ENCODE assay signal across 19 mouse cellular contexts in the genomic region with DNA sequence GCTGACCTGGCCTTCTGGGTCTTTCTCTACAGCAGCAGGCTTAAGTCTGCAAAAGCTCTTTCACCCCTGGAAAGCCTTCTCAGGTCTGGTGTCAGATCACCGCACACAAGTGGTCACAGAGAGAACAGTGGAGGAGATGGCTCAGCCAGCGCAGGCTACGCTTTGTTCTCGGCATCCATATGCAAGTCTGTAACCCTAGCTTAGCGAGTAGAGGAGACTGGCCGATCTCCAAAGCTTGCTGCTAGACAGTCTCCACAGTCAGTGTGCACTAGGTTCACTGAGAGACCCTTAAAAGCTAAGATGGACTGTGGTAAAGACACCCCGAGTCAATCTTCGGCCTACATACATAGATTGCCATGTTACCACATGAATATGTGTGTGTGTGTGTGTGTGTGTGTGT.
DNase-seq lines count a peak whose midpoint lies in the region; ATAC-seq and TF ChIP-seq lines count a peak whose summit lies in the region.
"Had no signal": no experiment of that assay in that cellular context is flagged by ENCODE, and none has a peak within 500 bp of the region (broad histone marks: within the 10 kb centered on the region; RNA-seq: fewer than 3 reads in every experiment).

No protein-coding gene starts in this region.

- H3K27ac ChIP-seq in hindbrain, embryonic 14.5 days: 0 out of 2 replicates have a peak overlapping the region, but pooled peaks have one; percentile 2
- H3K27ac ChIP-seq in hindbrain, postnatal 0 days: no peak overlapping the region
- 0 out of 2 replicates have a peak overlapping the region, but pooled peaks have one; percentile 10 for H3K27ac ChIP-seq in lung, embryonic 15.5 days
- no peak overlapping the region for H3K27ac ChIP-seq in lung, postnatal 0 days (ENCODE audit: low read length)
- 0 out of 2 replicates have a peak overlapping the region, but pooled peaks have one; percentile 75 for H3K27ac ChIP-seq in limb, embryonic 10.5 days
- H3K27ac ChIP-seq in olfactory bulb, adult 2 months (ENCODE audit: insufficient read depth, low read depth, low read length): peak overlapping the region; percentile 85; the same call in 1 of the 2 replicates
- H3K27ac ChIP-seq: liver, embryonic 15.5 days had no signal

- TF ChIP-seq CTCF in hindbrain, postnatal 0 days (IDR thresholded peaks at IDR 0.05; ENCODE audit: low read depth): no peak
- no peak for TF ChIP-seq CTCF in lung, postnatal 0 days (IDR thresholded peaks at IDR 0.05)
- TF ChIP-seq CTCF in olfactory bulb, adult 2 months (IDR thresholded peaks at IDR 0.05; ENCODE audit: insufficient read depth, low read depth, low read length): no peak

- H3K9me3 ChIP-seq in hindbrain, embryonic 14.5 days (ENCODE audit: control insufficient read depth, low read length): no peaks in the 10 kb centered on the region
- no peaks in the 10 kb centered on the region for H3K9me3 ChIP-seq in hindbrain, postnatal 0 days (ENCODE audit: low read length)
- no peaks in the 10 kb centered on the region for H3K9me3 ChIP-seq in lung, embryonic 15.5 days
- no peaks in the 10 kb centered on the region for H3K9me3 ChIP-seq in lung, postnatal 0 days (ENCODE audit: low read length)
- no peaks in the 10 kb centered on the region for H3K9me3 ChIP-seq in limb, embryonic 10.5 days (replicated peaks)
- H3K9me3 ChIP-seq: liver, embryonic 15.5 days had no signal

- H3K36me3 ChIP-seq in hindbrain, embryonic 14.5 days (replicated peaks; ENCODE audit: control insufficient read depth, insufficient read depth): no peaks in the 10 kb centered on the region
- H3K36me3 ChIP-seq in hindbrain, postnatal 0 days (ENCODE audit: insufficient read depth, low read length): no peaks in the 10 kb centered on the region
- H3K36me3 ChIP-seq in lung, embryonic 15.5 days: no peaks in the 10 kb centered on the region
- H3K36me3 ChIP-seq in lung, postnatal 0 days (ENCODE audit: insufficient read depth, low read length): no peaks in the 10 kb centered on the region
- no peaks in the 10 kb centered on the region for H3K36me3 ChIP-seq in limb, embryonic 10.5 days
- H3K36me3 ChIP-seq: liver, embryonic 15.5 days had no signal

- no peak for TF ChIP-seq EP300 in lung, postnatal 0 days (IDR thresholded peaks at IDR 0.05)

- ATAC-seq in hindbrain, embryonic 14.5 days (ENCODE audit: low FRiP score): no peak
- ATAC-seq in hindbrain, postnatal 0 days: no peak
- no peak for ATAC-seq in lung, embryonic 15.5 days (ENCODE audit: borderline replicate concordance, extremely low read depth, low FRiP score, low TSS enrichment)
- no peak for ATAC-seq in lung, postnatal 0 days
- ATAC-seq: inflammation-experienced regulatory T-cells, adult 6 months had no signal

- WGBS in hindbrain, embryonic 14.5 days: 76% methylated on average over 8 of the region's 8 CpGs
- WGBS in hindbrain, postnatal 0 days: 75% methylated on average over 8 of the region's 8 CpGs
- 76% methylated on average over 8 of the region's 8 CpGs for WGBS in lung, embryonic 15.5 days
- WGBS in lung, postnatal 0 days: 77% methylated on average over 8 of the region's 8 CpGs
- WGBS in limb, embryonic 10.5 days: 76% methylated on average over 8 of the region's 8 CpGs
- WGBS in olfactory bulb, adult 2 months: 90% methylated on average over 8 of the region's 8 CpGs

- H3K4me2 ChIP-seq in hindbrain, embryonic 14.5 days (replicated peaks): no peak overlapping the region
- H3K4me2 ChIP-seq in hindbrain, postnatal 0 days (ENCODE audit: low read depth, low read length): no peak overlapping the region
- H3K4me2 ChIP-seq in lung, embryonic 15.5 days: no peak overlapping the region
- no peak overlapping the region for H3K4me2 ChIP-seq in lung, postnatal 0 days (replicated peaks; ENCODE audit: low read depth, low read length)
- H3K4me2 ChIP-seq: liver, embryonic 15.5 days; midbrain, embryonic 11.5 days had no signal

- H3K4me3 ChIP-seq in hindbrain, embryonic 14.5 days (replicated peaks; ENCODE audit: low read length): no peak overlapping the region
- H3K4me3 ChIP-seq in hindbrain, postnatal 0 days (ENCODE audit: low read length): no peak overlapping the region
- H3K4me3 ChIP-seq in lung, embryonic 15.5 days: no peak overlapping the region
- no peak overlapping the region for H3K4me3 ChIP-seq in lung, postnatal 0 days (ENCODE audit: low read depth, low read length)
- no peak overlapping the region for H3K4me3 ChIP-seq in limb, embryonic 10.5 days
- no peak overlapping the region for H3K4me3 ChIP-seq in olfactory bulb, adult 2 months (ENCODE audit: insufficient read depth, low read depth, low read length)
- H3K4me3 ChIP-seq: liver, embryonic 15.5 days had no signal

- peak overlapping the region; percentile 26; the same call in 1 of the 2 replicates for H3K9ac ChIP-seq in hindbrain, embryonic 14.5 days
- no peak overlapping the region for H3K9ac ChIP-seq in hindbrain, postnatal 0 days (replicated peaks; ENCODE audit: low read length)
- H3K9ac ChIP-seq in lung, embryonic 15.5 days: no peak overlapping the region
- no peak overlapping the region for H3K9ac ChIP-seq in lung, postnatal 0 days (replicated peaks; ENCODE audit: low read depth)
- H3K9ac ChIP-seq: liver, embryonic 15.5 days had no signal

- H3K27me3 ChIP-seq in hindbrain, embryonic 14.5 days (ENCODE audit: control insufficient read depth, insufficient read depth, low read length): no peaks in the 10 kb centered on the region
- no peaks in the 10 kb centered on the region for H3K27me3 ChIP-seq in hindbrain, postnatal 0 days (ENCODE audit: insufficient read depth, low read length)
- H3K27me3 ChIP-seq in lung, embryonic 15.5 days: no peaks in the 10 kb centered on the region
- no peaks in the 10 kb centered on the region for H3K27me3 ChIP-seq in lung, postnatal 0 days (replicated peaks; ENCODE audit: insufficient read depth, low read length)
- no peaks in the 10 kb centered on the region for H3K27me3 ChIP-seq in limb, embryonic 10.5 days (ENCODE audit: low read depth, poor library complexity, severe bottlenecking)
- H3K27me3 ChIP-seq: liver, embryonic 15.5 days had no signal

- DNase-seq in hindbrain, embryonic 14.5 days (ENCODE audit: low spot score): no peak
- no peak for DNase-seq in hindbrain, postnatal 0 days (ENCODE audit: low spot score)
- no peak for DNase-seq in lung, postnatal 0 days (ENCODE audit: low spot score)
- no peak for DNase-seq in limb, embryonic 10.5 days (ENCODE audit: low spot score)
- no peak for DNase-seq in natural killer cell, adult 2 months (ENCODE audit: low spot score in 2 of 2)
- DNase-seq in left cerebral cortex, adult 18-20 months (ENCODE audit: low spot score in 2 of 2): no peak
- DNase-seq: adrenal gland, postnatal 25 days; cerebellum, adult 18-20 months; gastrocnemius, postnatal 10 days; heart, postnatal 36 days; kidney, postnatal 36 days; left cerebral cortex, postnatal 4 days; lung, postnatal 36 days; right cerebral cortex, adult 18-20 months had no signal

- peaks cover 31% of the 10 kb centered on the region for H3K4me1 ChIP-seq in hindbrain, embryonic 14.5 days (replicated peaks; ENCODE audit: control insufficient read depth, insufficient read depth, low read length)
- H3K4me1 ChIP-seq in hindbrain, postnatal 0 days (ENCODE audit: insufficient read depth, low read length): peaks cover 12% of the 10 kb centered on the region; the same call in 1 of the 2 replicates
- peaks cover 40% of the 10 kb centered on the region for H3K4me1 ChIP-seq in lung, embryonic 15.5 days
- peaks cover 9% of the 10 kb centered on the region; the same call in 1 of the 2 replicates for H3K4me1 ChIP-seq in lung, postnatal 0 days (ENCODE audit: insufficient read depth, low read depth, low read length)
- H3K4me1 ChIP-seq in limb, embryonic 10.5 days: peaks cover 51% of the 10 kb centered on the region
- H3K4me1 ChIP-seq in olfactory bulb, adult 2 months (ENCODE audit: control insufficient read depth, insufficient read depth, low read length): peaks cover 50% of the 10 kb centered on the region

- TF ChIP-seq POLR2A in olfactory bulb, adult 2 months (IDR thresholded peaks at IDR 0.05; ENCODE audit: insufficient read depth, low read depth, low read length): no peak

Comparison
In these comparisons a context has a peak if more than half of its experiments do, and no peak if none do; other contexts are left out.
1. H3K27ac ChIP-seq: peak in hindbrain, embryonic 14.5 days (single experiment), lung, embryonic 15.5 days (single experiment), limb, embryonic 10.5 days (single experiment) and olfactory bulb, adult 2 months (single experiment); none in hindbrain, postnatal 0 days (single experiment) and lung, postnatal 0 days (single experiment).